Mouse (Mus musculus): ENCODE results near the gene Arl9.
"Not testable (repeated sequence)": the region's sequence is repeated elsewhere in the genome, so short reads cannot be mapped to it uniquely, and the experiment has no call there.

Arl9 gene

DNA sequence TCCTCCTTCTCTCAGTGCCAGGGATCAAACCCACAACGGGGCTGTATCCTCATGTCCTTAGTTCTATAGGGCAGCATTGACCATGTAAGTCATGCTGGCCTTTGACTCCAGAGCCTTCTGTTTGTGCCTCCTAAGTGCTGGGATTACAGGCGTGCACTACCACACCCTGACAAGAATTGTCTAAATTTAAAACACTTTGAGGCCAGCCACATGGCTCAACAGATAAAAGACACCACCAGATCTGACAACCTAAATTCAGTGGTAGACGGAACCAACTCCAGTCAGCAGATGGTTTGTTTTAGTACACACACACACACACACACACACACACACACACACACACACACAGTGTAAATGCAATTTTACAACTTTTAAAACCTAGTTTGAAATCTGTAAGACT is 24.2 kb downstream of the Arl9 start:
- DNase-seq (ENCODE audit: low spot score), result no peak

GRCm38 (mm10) chr5:77029735-77030134 is 25.9 kb downstream of the Arl9 start:
- peak; percentile 32 for DNase-seq (ENCODE audit: low spot score)

- not testable (repeated sequence) for DNase-seq (ENCODE audit: low spot score)
Observed at GRCm38 (mm10) chr5:77035101-77035500, 31.2 kb downstream of the Arl9 start.

- DNase-seq (ENCODE audit: low spot score), result no peak
Observed at GRCm38 (mm10) chr5:77038451-77038850, 34.6 kb downstream of the Arl9 start.

DNA sequence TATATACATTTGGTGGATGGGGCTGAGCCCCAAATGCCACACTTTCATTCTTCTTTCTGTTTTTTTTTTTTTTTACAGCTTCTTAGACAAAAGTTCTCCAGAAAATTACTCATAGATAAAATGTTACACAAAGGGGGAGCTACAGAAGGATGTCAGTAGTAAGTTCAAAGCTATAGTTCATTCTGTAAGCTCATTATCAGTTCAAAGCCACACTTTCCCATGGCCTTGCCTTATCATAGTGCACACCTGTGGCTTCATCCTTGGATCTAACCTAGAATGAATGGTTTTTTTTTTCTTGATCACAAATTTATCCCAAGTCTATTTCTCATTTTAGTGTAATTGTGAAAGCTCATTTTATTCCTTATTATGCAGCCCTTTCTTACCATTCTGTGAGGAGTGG is 35.5 kb downstream of the Arl9 start:
- DNase-seq (ENCODE audit: low spot score), result no peak

DNA sequence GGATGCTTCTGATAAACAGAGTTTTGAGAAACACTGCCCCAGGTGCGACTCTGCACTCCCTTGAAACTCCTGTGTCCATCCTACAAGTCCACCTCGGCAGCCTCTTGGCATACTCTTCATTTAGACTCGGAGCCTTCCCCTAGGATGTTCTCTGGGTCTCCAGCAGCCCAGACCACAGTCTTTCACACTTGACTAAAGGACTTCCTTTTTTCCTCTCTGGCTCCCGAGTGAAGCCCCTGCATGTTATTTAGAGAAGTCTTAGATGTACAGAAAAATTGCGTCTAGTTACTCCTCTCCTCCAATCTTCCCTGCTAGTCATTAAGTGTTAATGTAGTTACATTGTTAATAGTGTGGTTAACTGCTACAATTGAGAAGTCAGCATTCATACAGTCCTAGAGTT is 40.5 kb downstream of the Arl9 start:
- DNase-seq (ENCODE audit: low spot score), result no peak

- no peak for DNase-seq (ENCODE audit: low spot score)
Observed at GRCm38 (mm10) chr5:77052616-77053015, 48.8 kb downstream of the Arl9 start.

- DNase-seq (ENCODE audit: low spot score), result no peak
Observed at GRCm38 (mm10) chr5:77056881-77057440, 53.1 kb downstream of the Arl9 start.
